Mouse (Mus musculus) erythroblast, embryonic 14.5 days (primary cell): ENCODE measurements around the gene Slc43a1. TPM values are rescaled to one million over a fixed set of nuclear protein-coding genes. Genes with fewer than 3 reads are reported as not detected.

Experiments used
- H3K27me3 ChIP-seq: 2 replicates; pipeline ENCODE4 v1.6.1; 2012; ENCODE audit warnings: inconsistent platforms; ENCODE audit not compliant: control insufficient read depth
- H3K36me3 ChIP-seq: 2 replicates; pipeline ENCODE4 v1.6.1; 2012; ENCODE audit warnings: mild to moderate bottlenecking, inconsistent platforms; ENCODE audit not compliant: control insufficient read depth
- H3K4me1 ChIP-seq: 2 replicates; pipeline ENCODE4 v1.6.1; 2012; ENCODE audit warnings: inconsistent platforms; ENCODE audit not compliant: control insufficient read depth
- H3K4me3 ChIP-seq: replicated peaks from 2 replicates; pipeline ENCODE3; 2012; ENCODE audit warnings: moderate library complexity, mild to moderate bottlenecking, inconsistent platforms
- H3K9me3 ChIP-seq: 2 replicates; pipeline ENCODE4 v1.6.1; 2012; ENCODE audit warnings: low read length, inconsistent platforms, mixed read lengths; ENCODE audit not compliant: control insufficient read depth
- GATA1 ChIP-seq: IDR thresholded peaks from 2 replicates; pipeline ENCODE4 v1.6.1; 2012; ENCODE audit warnings: low read length, inconsistent platforms, mixed read lengths
- TAL1 ChIP-seq: IDR thresholded peaks from 3 replicates; pipeline ENCODE4 v1.6.1; 2012; ENCODE audit warnings: low read length, inconsistent platforms, mixed read lengths
- polyA plus RNA-seq: library from polyadenylated mRNA; stranded (reverse); fragments of >175 nt; gene quantifications from 2 replicates; pipeline ENCODE4 v1.2.3, GENCODE M21; 2012

Slc43a1 gene
- polyA plus RNA-seq, 1 experiment = 29.2 TPM

DNA sequence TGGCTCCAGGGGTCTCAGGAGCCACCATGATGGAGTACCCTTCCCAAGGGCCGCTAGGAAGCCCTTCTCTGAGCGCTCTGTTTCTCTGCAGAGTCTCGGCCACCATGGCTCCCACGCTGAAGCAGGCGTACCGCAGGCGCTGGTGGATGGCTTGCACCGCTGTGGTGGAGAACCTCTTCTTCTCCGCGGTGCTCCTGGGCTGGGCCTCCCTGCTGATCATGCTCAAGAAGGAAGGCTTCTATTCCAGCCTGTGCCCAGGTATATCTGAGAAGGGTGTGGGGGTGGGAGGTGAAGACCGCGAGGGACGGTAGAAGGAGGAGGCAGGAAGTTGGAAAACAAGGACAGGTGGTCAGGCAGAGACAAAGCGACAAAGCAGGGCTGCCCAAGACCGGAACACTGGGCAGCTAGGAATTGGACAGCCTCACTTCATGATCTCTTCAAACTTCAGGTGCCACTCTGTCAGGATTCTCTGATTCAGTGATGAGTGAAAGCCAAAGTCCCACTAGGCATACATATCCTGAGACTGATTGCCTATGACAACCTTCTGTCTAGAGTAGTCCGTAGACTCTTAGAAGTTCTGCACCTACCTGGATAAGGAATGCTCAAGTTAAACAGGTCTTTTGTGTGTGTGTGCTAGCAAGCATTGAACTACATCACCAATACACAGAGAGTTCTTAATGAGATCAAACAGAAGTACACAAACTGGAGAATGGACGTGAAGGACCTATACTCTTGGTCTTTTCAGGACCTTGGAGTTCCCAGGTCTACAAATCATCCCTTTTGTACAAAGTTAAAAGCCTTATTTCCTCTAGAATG lies 2.3 kb downstream of the Slc43a1 start:
- Histone ChIP-seq H3K4me1 (peaks cover 61% of the 10 kb centered on the region), H3K36me3 (peaks cover 65% of the 10 kb centered on the region)

DNA sequence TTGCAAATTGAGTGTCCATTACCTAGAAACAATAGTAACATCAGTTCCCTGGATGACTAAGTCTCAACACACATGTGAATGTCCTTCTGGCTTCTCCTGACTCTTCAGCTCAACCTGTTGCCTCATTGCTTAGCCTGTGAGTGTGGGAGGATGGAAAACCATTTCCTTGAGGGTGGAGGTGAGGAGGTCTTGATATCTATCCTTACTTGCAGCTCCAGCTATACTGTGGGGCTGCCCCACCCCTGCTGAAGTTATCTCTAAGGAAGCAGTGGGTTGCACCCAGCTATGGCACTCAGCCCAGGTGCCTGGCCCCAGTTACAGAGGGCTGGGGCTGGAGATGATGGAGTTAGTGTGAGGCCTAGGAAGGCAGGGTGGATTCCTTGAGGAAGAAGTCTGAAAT lies 3.3 kb downstream of the Slc43a1 start:
- H3K9me3 ChIP-seq = no peaks in the 10 kb centered on the region
- peaks cover 11% of the 10 kb centered on the region for H3K27me3 ChIP-seq
- TF ChIP-seq TAL1 (peak; percentile 84), GATA1 (peak; percentile 83)
- peaks cover 74% of the 10 kb centered on the region for H3K36me3 ChIP-seq
- peaks cover 68% of the 10 kb centered on the region for H3K4me1 ChIP-seq
- peak overlapping the region; percentile 74 for H3K4me3 ChIP-seq

More for the DNA sequence above, 2.3 kb downstream of the Slc43a1 start:
- H3K9me3 ChIP-seq = peaks cover 2% of the 10 kb centered on the region
- peaks cover 14% of the 10 kb centered on the region for H3K27me3 ChIP-seq
- H3K4me3 ChIP-seq = peak overlapping the region; percentile 74
- TF ChIP-seq TAL1 (no peak), GATA1 (no peak)

DNA sequence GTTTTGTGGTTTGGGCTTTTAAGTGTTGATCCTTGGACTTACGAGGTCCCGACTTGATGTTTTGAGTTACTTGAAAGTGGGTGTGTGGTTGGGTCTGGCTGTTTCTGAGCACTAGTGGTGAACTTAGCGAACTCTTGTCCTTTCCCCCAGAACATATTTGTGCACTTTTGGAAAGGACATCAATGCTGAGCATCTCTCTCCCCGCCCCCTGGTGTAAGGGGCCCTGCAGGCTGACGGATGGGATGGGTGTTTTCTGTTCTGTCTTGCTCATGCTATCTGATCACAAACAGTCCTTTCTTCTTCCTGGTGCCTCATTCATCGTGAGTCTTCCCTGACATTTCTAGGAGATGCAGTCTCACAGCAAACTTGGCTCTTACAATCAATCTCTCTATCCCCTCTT lies 5.0 kb downstream of the Slc43a1 start:
- peak overlapping the region; percentile 74 for H3K4me3 ChIP-seq
- peaks cover 89% of the 10 kb centered on the region for H3K36me3 ChIP-seq
- peaks cover 66% of the 10 kb centered on the region for H3K4me1 ChIP-seq

DNA sequence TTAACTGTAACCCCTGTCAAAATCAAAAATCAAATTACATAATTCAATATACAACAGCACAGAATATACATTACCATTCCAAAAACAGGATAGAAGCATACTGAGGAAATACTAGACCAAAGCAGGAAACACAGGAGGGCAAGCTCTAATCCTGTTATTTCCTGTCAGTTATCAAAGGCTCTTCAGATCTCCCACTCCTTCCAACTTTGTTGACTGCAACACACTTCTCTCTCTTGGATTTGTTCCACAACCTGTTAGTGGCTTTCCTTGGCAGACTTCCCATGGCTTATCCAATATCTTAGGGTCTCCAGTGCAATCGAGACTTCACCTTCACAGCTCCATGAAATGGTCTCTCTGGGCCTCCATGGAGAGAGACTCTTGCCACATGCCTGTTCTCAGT lies 6.6 kb downstream of the Slc43a1 start:
- Histone ChIP-seq H3K36me3 (peaks cover 100% of the 10 kb centered on the region), H3K27me3 (no peaks in the 10 kb centered on the region), H3K4me3 (peak overlapping the region; percentile 74), H3K9me3 (no peaks in the 10 kb centered on the region), H3K4me1 (peaks cover 75% of the 10 kb centered on the region)
- TF ChIP-seq TAL1 = no peak
- no peak for TF ChIP-seq GATA1

More for the DNA sequence above, 5.0 kb downstream of the Slc43a1 start:
- no peaks in the 10 kb centered on the region for H3K27me3 ChIP-seq
- H3K9me3 ChIP-seq = no peaks in the 10 kb centered on the region
- TF ChIP-seq GATA1 = peak; percentile 78
- no peak for TF ChIP-seq TAL1

DNA sequence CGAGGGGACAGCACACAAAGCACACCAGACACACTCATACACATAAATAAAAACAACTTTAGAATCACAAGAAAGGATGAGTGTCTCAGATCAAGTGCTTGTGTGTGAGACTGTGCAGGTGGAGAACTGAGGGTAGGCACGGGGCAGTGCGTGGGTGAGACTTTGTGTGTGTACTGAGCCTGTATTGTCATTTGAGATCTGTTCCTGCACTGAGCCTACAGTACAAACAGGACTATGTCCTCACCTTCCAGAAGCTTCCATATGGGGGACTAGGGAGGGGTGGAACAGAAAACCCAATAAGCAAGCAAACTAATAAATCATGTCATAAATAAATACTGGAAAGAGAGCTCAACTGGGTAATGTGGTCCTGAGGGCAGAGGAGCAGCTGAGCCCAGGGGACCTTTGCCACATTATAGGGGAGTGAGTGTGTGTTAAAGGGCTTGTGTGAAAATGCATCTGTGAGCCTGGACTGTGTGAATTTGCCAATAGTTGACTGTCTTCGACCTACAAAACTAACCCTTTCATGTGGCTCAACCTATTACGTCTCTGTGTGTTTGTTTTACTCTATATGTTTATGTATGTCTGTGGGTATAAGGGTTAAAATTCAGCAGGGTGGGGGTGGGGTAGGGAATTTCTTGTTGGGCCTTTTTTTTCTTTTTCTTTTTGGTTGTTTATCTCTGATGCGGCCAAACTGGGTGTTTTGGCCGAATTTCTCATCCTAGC lies 11.9 kb downstream of the Slc43a1 start:
- peaks cover 100% of the 10 kb centered on the region for H3K36me3 ChIP-seq
- TF ChIP-seq GATA1 (no peak), TAL1 (no peak)
- H3K9me3 ChIP-seq = no peaks in the 10 kb centered on the region
- no peaks in the 10 kb centered on the region for H3K27me3 ChIP-seq
- no peak overlapping the region for H3K4me3 ChIP-seq
- H3K4me1 ChIP-seq = peaks cover 82% of the 10 kb centered on the region

DNA sequence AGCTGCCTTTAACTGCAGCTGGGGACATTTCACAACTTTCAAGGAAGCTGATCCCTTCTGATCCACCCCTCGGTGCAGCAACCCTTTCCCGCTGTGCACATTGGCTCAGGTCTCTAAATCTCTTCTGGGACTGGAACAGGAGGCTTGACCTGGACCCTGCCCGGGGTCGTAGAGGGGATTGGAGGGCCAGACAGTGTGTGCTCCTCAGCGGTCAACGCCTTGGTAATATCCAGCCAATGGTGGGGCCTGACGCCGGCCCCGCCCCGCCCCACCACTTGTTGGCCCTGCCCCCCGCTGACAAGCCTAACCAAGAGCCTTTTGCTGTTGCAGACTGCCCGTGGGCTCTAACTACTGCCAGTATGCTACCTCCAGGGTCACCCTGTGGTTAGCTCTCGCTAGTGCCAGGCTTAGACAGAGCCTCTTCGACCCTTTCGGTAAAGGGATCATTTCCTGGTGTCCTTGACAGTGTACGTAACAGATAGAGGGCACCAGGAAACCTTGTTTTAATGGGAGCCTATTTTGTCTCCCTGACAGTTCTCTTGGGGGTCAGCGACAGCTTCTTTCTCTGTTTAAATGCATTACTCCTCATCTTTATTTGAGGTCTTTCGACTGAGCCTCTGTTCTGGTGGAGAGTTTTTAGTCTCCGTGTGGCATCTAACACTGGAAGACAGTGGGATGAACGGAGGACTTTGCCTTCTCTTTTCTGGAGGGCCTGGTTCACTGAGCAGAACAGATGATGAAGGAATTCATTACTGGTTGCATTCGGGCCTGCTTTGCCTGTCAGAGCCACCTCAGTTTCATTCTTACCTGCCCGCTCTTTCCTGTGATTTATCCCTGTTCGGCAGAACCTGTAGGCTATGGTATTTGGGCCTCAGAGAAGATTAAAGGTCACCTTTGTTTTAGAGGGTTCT lies 12.7 kb downstream of the Slc43a1 start:
- Histone ChIP-seq H3K4me1 (peaks cover 80% of the 10 kb centered on the region), H3K9me3 (no peaks in the 10 kb centered on the region), H3K36me3 (peaks cover 100% of the 10 kb centered on the region), H3K27me3 (no peaks in the 10 kb centered on the region), H3K4me3 (no peak overlapping the region)
- no peak for TF ChIP-seq TAL1
- no peak for TF ChIP-seq GATA1

DNA sequence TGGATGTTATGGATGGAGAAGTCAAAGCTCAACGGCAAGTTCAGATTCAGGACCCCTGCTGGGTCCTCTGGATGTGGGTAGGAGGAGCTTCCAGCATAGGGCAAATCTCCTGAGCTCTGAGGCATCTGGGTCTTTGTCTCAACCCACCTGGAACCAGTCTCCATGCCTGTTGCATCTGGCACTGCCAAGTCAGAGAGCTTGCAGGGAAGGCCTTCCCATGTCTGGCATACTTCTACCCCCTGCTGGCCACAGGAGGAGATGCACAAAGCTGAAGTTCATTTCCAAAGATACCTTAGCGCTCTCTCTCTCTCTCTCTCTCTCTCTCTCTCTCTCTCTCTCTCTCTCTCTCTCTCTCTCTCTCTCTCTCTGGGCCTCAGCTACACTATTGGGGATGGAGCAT lies 17.1 kb downstream of the Slc43a1 start:
- Histone ChIP-seq H3K4me1 (peaks cover 76% of the 10 kb centered on the region), H3K27me3 (no peaks in the 10 kb centered on the region; the same call in 1 of the 2 replicates), H3K9me3 (no peaks in the 10 kb centered on the region), H3K4me3 (no peak overlapping the region), H3K36me3 (peaks cover 100% of the 10 kb centered on the region)
- TF ChIP-seq GATA1 (no peak), TAL1 (no peak)

DNA sequence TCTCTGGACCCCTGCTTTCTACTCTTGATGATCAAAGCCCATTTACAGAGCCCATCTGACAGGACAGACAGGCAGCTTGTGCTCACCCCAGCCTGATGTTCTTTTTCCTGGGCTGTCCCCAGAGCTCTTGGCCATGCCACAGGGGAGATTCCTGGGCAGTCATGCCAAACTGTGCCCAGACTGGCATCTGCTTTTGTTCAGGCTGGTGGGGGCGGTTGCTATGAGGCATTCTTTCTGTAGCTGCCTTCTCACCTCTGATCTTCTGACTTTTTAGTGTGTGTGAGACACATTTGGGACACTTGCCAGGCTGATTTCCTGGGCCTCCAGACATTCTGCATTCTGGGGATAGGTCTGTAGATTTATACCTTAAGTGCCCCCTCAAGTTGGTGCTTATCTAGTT lies 19.9 kb downstream of the Slc43a1 start:
- no peak overlapping the region for H3K4me3 ChIP-seq
- no peaks in the 10 kb centered on the region for H3K9me3 ChIP-seq
- H3K27me3 ChIP-seq = no peaks in the 10 kb centered on the region; the same call in 1 of the 2 replicates
- peaks cover 100% of the 10 kb centered on the region for H3K36me3 ChIP-seq
- H3K4me1 ChIP-seq = peaks cover 67% of the 10 kb centered on the region
- TF ChIP-seq TAL1 (no peak), GATA1 (no peak)
